Mouse (Mus musculus) embryonic facial prominence, embryonic 10.5 days (tissue): Measurements from ENCODE around the gene Gabarapl2. TPM values are rescaled to one million over a fixed set of nuclear protein-coding genes. Genes with fewer than 3 reads are reported as not detected.

ENCODE experiments used
- DNase-seq: peaks from one replicate; pipeline ENCODE4 v3.0.0-alpha.2; 2017; ENCODE audit warnings: low spot score
- H3K27ac ChIP-seq: fragments of 300-500 bp; sonication (generic); replicated peaks from 2 replicates; pipeline ENCODE4 v1.5.1; 2016; ENCODE audit warnings: mild to moderate bottlenecking
- H3K27me3 ChIP-seq: fragments of 300-500 bp; sonication (generic); replicated peaks from 2 replicates; pipeline ENCODE4 v1.6.1; 2016; ENCODE audit warnings: low read depth, mild to moderate bottlenecking; ENCODE audit not compliant: poor library complexity, severe bottlenecking
- H3K36me3 ChIP-seq: fragments of 300-500 bp; sonication (generic); replicated peaks from 2 replicates; pipeline ENCODE4 v1.6.1; 2016; ENCODE audit warnings: mild to moderate bottlenecking, moderate library complexity
- H3K4me1 ChIP-seq: fragments of 300-500 bp; sonication (generic); 2 replicates; pipeline ENCODE4 v1.6.1; 2016
- H3K4me3 ChIP-seq: fragments of 300-500 bp; sonication (generic); 2 replicates; pipeline ENCODE4 v1.5.1; 2016; ENCODE audit warnings: mild to moderate bottlenecking, moderate library complexity
- H3K9me3 ChIP-seq: fragments of 300-500 bp; sonication (generic); 2 replicates; pipeline ENCODE4 v1.6.1; 2016; ENCODE audit warnings: mild to moderate bottlenecking
- WGBS: fragments of 180-500 bp; shearing (Covaris S2); methylation state at CpG from one replicate; pipeline ENCODE4 v1.1.7; 2016; 5-methylcytosine and 5-hydroxymethylcytosine counted together
- polyA plus RNA-seq: library from polyadenylated mRNA; unstranded; fragments of >200 nt; fragmentation: Nextera tagmentation; extraction: Ambion mirVana; gene quantifications from 2 replicates; pipeline ENCODE4 v1.2.1, GENCODE M21; 2016

Gene Gabarapl2
- polyA plus RNA-seq, 1 experiment from 2014 or later: 194 TPM

DNA sequence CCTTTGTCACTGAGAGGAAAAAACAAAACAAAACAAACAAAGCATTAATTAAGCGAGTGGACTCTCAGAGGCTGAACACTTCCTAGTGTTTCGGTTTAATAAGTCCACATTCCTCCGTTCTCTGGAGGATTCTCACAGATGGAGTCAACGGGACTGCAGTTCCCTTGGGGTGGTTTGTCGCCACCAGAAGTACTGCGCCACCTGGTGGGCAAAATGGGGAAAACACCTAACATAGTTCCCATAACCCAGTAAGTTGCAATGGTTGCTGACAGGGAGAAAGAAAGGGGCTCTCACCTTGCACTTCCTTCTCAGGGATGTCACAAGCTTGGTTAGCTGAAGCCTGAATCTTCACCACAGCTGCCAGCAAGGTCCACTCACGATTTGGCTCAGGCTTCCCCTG lies 49.4 kb downstream of the Gabarapl2 start:
- H3K36me3 ChIP-seq: peaks cover 70% of the 10 kb centered on the region

DNA sequence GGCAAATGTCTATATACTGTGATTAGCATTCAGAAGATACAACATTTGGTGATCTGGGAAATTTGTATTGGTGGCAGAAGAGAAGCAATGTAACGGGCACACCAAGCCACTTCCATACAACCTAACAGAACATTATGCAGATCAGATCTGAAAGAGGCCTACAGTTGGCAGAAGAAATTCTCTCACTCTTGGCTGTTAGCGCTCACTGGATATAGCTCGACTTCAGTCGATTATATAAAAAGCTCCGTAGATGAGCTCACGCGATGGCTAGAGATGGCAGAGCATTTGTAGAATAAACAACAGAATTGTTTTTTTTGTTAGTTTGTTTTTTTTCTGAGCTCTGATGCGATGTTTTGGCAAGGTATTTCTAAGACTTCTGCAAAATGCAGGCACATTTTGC lies 50.8 kb downstream of the Gabarapl2 start:
- DNase-seq: no peak
- Histone ChIP-seq H3K36me3 (peaks cover 70% of the 10 kb centered on the region), H3K4me1 (peaks cover 10% of the 10 kb centered on the region), H3K27ac (peak overlapping the region; percentile 88; the same call in 1 of the 2 replicates), H3K9me3 (no peaks in the 10 kb centered on the region), H3K27me3 (no peaks in the 10 kb centered on the region), H3K4me3 (peak overlapping the region; percentile 88)
- 71% methylated on average over 8 of the region's 8 CpGs for WGBS

More for the DNA sequence above, 49.4 kb downstream of the Gabarapl2 start:
- Histone ChIP-seq H3K27me3 (no peaks in the 10 kb centered on the region), H3K9me3 (no peaks in the 10 kb centered on the region), H3K4me3 (no peak overlapping the region), H3K4me1 (peaks cover 10% of the 10 kb centered on the region), H3K27ac (no peak overlapping the region)
- DNase-seq: peak; percentile 84
- WGBS: 22% methylated on average over 7 of the region's 7 CpGs

DNA sequence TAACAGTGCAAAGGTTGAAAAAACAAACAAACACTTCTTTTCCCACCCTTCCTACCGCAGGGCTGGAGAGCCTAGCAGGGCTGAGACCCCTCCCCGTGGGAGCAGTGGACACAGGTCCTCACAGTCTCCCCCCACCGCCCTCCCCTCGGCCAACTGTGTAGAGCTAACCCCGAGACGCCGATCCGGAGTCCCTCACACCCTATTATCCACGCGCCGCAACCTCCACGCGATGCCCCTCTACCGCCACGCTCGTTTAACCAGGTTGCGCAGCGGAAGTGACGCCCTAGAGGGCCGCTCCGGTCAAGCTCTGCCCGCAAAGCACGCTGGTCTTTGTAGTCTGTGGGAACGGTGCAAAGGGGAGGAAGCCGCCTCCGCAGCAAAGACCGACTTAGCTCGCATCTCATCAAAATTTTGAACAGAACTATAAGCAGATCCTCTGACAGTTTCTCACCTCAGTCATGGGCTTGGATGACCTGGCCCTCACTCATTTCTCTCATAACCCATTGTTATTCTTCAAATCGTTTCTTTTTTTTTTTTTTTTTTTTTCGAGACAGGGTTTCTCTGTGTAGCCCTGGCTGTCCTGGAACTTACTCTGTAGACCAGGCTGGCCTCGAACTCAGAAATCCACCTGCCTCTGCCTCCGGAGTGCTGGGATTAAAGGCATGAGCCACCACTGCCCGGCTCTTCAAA lies 51.7 kb downstream of the Gabarapl2 start, which contains the start of gene Adat1:
TSS of gene Adat1 (minus strand) at position 290 of the 690 bp plus-strand sequence.
- H3K4me3 ChIP-seq: peak within 1 kb of the TSS; percentile 88
- no peaks in the 10 kb centered on the region for H3K27me3 ChIP-seq
- WGBS: 6% methylated on average over 33 of the region's 33 CpGs
- peaks cover 73% of the 10 kb centered on the region for H3K36me3 ChIP-seq
- peak within 1 kb of the TSS; percentile 88 for H3K27ac ChIP-seq
- H3K4me1 ChIP-seq: peaks cover 10% of the 10 kb centered on the region
- no peaks in the 10 kb centered on the region for H3K9me3 ChIP-seq
- peak; percentile 90 for DNase-seq

DNA sequence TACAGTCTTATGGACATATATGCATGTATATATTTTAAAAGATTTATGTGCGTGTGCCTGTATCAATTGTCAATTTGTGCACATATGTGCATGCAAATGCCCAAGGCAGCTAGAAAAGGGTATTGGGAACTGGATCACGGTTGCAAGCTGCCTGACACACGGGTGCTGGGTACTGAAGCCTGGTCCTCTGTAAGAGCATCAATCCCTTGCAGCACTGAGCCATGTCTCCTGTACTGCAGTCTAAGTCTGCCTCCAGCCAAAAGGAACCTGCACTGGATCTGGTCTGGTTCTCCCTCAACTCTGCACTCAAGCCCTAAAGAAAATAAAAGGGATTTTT lies 52.2 kb downstream of the Gabarapl2 start:
- H3K9me3 ChIP-seq: no peaks in the 10 kb centered on the region
- peaks cover 10% of the 10 kb centered on the region for H3K4me1 ChIP-seq
- H3K36me3 ChIP-seq: peaks cover 73% of the 10 kb centered on the region
- H3K27ac ChIP-seq: no peak overlapping the region
- H3K4me3 ChIP-seq: peak overlapping the region; percentile 88
- WGBS: 76% methylated on average over 3 of the region's 3 CpGs
- H3K27me3 ChIP-seq: no peaks in the 10 kb centered on the region
- no peak for DNase-seq

Other genes with a start within 250 kb of the Gabarapl2 start
- gene Ctrb1, start 249.7 kb upstream of the Gabarapl2 start, polyA plus RNA-seq: not detected in 2 replicates
- 61.1 and 62.4 TPM in 2 replicates for gene Bcar1, start 196.9 kb upstream of the Gabarapl2 start, polyA plus RNA-seq
- 225 and 237 TPM in 2 replicates for gene Cfdp1, start 86.4 kb upstream of the Gabarapl2 start, polyA plus RNA-seq
- gene Tmem170, start 64.0 kb upstream of the Gabarapl2 start, polyA plus RNA-seq: 10.5 and 11.0 TPM in 2 replicates
- gene Chst5, start 30.3 kb upstream of the Gabarapl2 start, polyA plus RNA-seq: 2.2 and 2.7 TPM in 2 replicates
- gene Tmem231, start 6.8 kb upstream of the Gabarapl2 start, polyA plus RNA-seq: 20.1 and 20.2 TPM in 2 replicates
- 15.7 and 17.1 TPM in 2 replicates for gene Adat1, start 51.6 kb downstream of the Gabarapl2 start, polyA plus RNA-seq
- 274 and 284 TPM in 2 replicates for gene Kars, start 70.6 kb downstream of the Gabarapl2 start, polyA plus RNA-seq
- 27.0 and 28.6 TPM in 2 replicates for gene Terf2ip, start 70.7 kb downstream of the Gabarapl2 start, polyA plus RNA-seq
- 0.25 and 0.45 TPM in 2 replicates for gene Gm6793, start 74.3 kb downstream of the Gabarapl2 start, polyA plus RNA-seq